Mouse (Mus musculus) heart, adult 2 months (tissue): ENCODE data around the gene Rarres2.

Experiments used
- CTCF ChIP-seq: fragments of 200-600 bp; IDR thresholded peaks from 2 replicates; pipeline ENCODE4 v1.8.1; 2022; ENCODE audit warnings: antibody characterized with exemption, mild to moderate bottlenecking, moderate library complexity
- EP300 ChIP-seq: fragments of 200-500 bp; IDR thresholded peaks from 2 replicates; pipeline ENCODE4 v1.6.1; 2011; ENCODE audit warnings: low read depth, low read length, control low read depth; ENCODE audit not compliant: insufficient read depth
- POLR2A ChIP-seq: fragments of 200-500 bp; IDR thresholded peaks from 2 replicates; pipeline ENCODE4 v1.6.1; 2011; ENCODE audit warnings: mild to moderate bottlenecking, low read depth, low read length, control low read depth; ENCODE audit not compliant: insufficient read depth

DNA sequence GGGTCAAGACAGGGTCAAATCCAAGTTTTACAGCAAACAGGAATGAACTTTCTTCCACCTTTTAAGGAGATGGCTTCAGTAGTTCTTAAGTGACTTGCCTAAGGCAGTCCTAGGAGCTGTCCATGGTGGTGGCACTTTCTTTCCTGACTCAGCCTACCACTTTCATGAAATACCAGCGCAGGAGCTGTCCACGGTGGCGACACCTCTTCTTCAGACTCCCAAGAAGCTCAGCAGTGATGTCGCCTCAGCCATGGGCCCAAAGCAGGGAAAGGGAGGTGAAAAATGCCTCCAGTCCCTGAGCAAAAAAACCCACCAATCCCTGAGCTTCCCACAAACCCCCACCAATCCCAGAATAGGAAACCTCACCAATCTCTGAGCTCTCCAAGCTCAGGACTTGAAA is 19.7 kb downstream of the Rarres2 start:
- TF ChIP-seq CTCF (no peak), POLR2A (no peak), EP300 (no peak)
